Comparison of ENCODE assay signal across 8 mouse cellular contexts in the genomic region with DNA sequence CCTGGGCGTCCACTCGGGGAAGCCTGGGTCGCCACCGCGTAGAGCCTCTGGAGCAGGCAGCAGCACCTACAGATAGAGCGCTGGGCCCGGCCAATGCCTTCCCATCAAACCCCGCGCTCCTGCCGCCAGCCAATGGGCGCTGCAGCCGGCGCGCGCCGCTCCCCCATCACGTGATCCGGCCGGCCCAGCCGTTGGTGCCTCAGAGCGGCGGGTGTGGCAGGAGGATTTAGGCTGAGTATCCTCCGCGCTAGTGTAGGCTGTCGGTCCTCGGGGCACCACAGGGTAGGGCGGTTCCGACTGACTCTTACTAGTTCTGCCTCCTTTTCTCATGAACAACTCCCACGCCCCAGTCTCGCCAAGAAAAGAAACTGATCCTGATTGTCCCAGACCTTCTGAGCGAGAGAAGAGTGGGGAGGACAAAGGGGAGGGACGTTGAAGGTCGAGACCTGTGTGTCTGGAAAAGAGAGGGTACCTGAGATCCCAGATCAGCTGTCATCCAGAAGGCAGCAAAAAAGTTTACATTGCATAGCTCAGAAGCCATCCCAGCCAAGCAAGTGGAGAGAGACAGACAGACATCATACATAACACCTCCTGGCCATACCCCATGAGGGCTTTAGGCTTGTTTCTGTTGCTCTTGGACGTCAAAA. TPM values are rescaled to one million over a fixed set of nuclear protein-coding genes. Genes with fewer than 3 reads are reported as not detected.
DNase-seq lines count a peak whose midpoint lies in the region; ATAC-seq and TF ChIP-seq lines count a peak whose summit lies in the region.

A gene (minus strand): TSS at position 593 of the 647 bp plus-strand sequence.

- no peaks in the 10 kb centered on the region for H3K36me3 ChIP-seq in ES-E14 (ENCODE audit: control insufficient read depth, insufficient read depth, low read length, poor library complexity, severe bottlenecking)
- H3K36me3 ChIP-seq in forebrain, embryonic 15.5 days: no peaks in the 10 kb centered on the region
- no peaks in the 10 kb centered on the region for H3K36me3 ChIP-seq in lung, embryonic 15.5 days

- ATAC-seq in forebrain, embryonic 15.5 days (replicated peaks): peak; percentile 100
- peak; percentile 99 for ATAC-seq in lung, embryonic 15.5 days (ENCODE audit: borderline replicate concordance, extremely low read depth, low FRiP score, low TSS enrichment)

- intact Hi-C loops in heart, postnatal 25 days (cut with DNase I): no loop called here

- peak; percentile 82 for DNase-seq in ES-E14 (ENCODE audit: low read depth, low spot score)
- peak; percentile 93 for DNase-seq in cerebellum, adult 11-12 months
- DNase-seq in heart, postnatal 25 days (ENCODE audit: low spot score): peak; percentile 86
- peak; percentile 83 to 92 for DNase-seq in layer of hippocampus, adult 8-10 months (ENCODE audit: low spot score in 2 of 2)
- DNase-seq in ovary, adult 18-20 months (ENCODE audit: low spot score): peak; percentile 90
- DNase-seq in thymus, postnatal 0 days (ENCODE audit: low spot score): peak; percentile 92

- H3K4me3 ChIP-seq in ES-E14 (ENCODE audit: insufficient read depth in 1 of 2, low read depth in 1 of 2, low read length in 2 of 2, poor library complexity in 1 of 2, severe bottlenecking in 1 of 2): peak within 1 kb of the TSS; percentile 78 to 80
- H3K4me3 ChIP-seq in forebrain, embryonic 15.5 days: peak within 1 kb of the TSS; percentile 87
- H3K4me3 ChIP-seq in lung, embryonic 15.5 days: peak within 1 kb of the TSS; percentile 99

- in situ Hi-C loops in ES-E14 (cut with MboI; ENCODE audit: low sequenced_read_pairs in 2 of 2, unreplicated experiment in 2 of 2): no loop called here

- under 1% methylated on average over 34 of the region's 34 CpGs for WGBS in forebrain, embryonic 15.5 days
- WGBS in lung, embryonic 15.5 days: under 1% methylated on average over 34 of the region's 34 CpGs

- 0 out of 2 replicates have a peak within 1 kb of the TSS, but pooled peaks have one; percentile 19 for H3K27ac ChIP-seq in ES-E14 (ENCODE audit: insufficient read depth, low read depth, low read length, poor library complexity, severe bottlenecking)
- H3K27ac ChIP-seq in forebrain, embryonic 15.5 days (replicated peaks): peak within 1 kb of the TSS; percentile 86
- H3K27ac ChIP-seq in lung, embryonic 15.5 days: peak within 1 kb of the TSS; percentile 80

- no peaks in the 10 kb centered on the region for H3K27me3 ChIP-seq in forebrain, embryonic 15.5 days
- no peaks in the 10 kb centered on the region for H3K27me3 ChIP-seq in lung, embryonic 15.5 days

- peak within 1 kb of the TSS; percentile 85 for H3K4me2 ChIP-seq in forebrain, embryonic 15.5 days (replicated peaks)
- peak within 1 kb of the TSS; percentile 83 for H3K4me2 ChIP-seq in lung, embryonic 15.5 days

- no peaks in the 10 kb centered on the region; a peak in 1 of 4 replicates for H3K4me1 ChIP-seq in ES-E14 (ENCODE audit: control insufficient read depth in 2 of 2, insufficient read depth in 2 of 2, low read length in 2 of 2, poor library complexity in 1 of 2)
- peaks cover 22% of the 10 kb centered on the region for H3K4me1 ChIP-seq in forebrain, embryonic 15.5 days
- peaks cover 12% of the 10 kb centered on the region for H3K4me1 ChIP-seq in lung, embryonic 15.5 days

- no peaks in the 10 kb centered on the region for H3K9me3 ChIP-seq in ES-E14 (ENCODE audit: control insufficient read depth, insufficient read depth, low read depth, low read length)
- no peaks in the 10 kb centered on the region for H3K9me3 ChIP-seq in forebrain, embryonic 15.5 days
- H3K9me3 ChIP-seq in lung, embryonic 15.5 days: no peaks in the 10 kb centered on the region

- H3K9ac ChIP-seq in ES-E14 (ENCODE audit: insufficient read depth, low read depth, low read length, poor library complexity, severe bottlenecking): peak within 1 kb of the TSS; percentile 88
- peak within 1 kb of the TSS; percentile 96 for H3K9ac ChIP-seq in forebrain, embryonic 15.5 days (replicated peaks)
- H3K9ac ChIP-seq in lung, embryonic 15.5 days: peak within 1 kb of the TSS; percentile 97

TF ChIP-seq in ES-E14, 5 proteins besides CTCF, POLR2A, EP300 and RAD21:
- TF ChIP-seq HCFC1 (IDR thresholded peaks at IDR 0.05; ENCODE audit: borderline replicate concordance, insufficient read depth, low read length) (peak; percentile 33; the same call in 1 of the 2 replicates), MAFK (IDR thresholded peaks at IDR 0.05; ENCODE audit: insufficient read depth, low read depth, low read length) (no peak), ZNF384 (IDR thresholded peaks at IDR 0.05; ENCODE audit: low read depth, low read length) (no peak)

RNA-seq across cellular contexts. Expression of the gene that starts here (rescaled TPM):
- total RNA-seq in ES-E14 (2012; rRNA removed): 33.6 and 36.1 TPM in 2 replicates
- 46.8 and 48.3 TPM in 2 replicates for polyA plus RNA-seq in forebrain, embryonic 15.5 days (2015; fragmentation: Nextera tagmentation; extraction: Ambion mirVana)
- total RNA-seq in heart, postnatal 25 days (2021): 10 to 100 TPM; 17.9 to 20.9 TPM
- 10 to 100 TPM; 49.6 to 66.6 (median 60.5) TPM for total RNA-seq in layer of hippocampus, adult 8-10 months (2022)
- 22.4 and 23.6 TPM in 2 replicates for polyA plus RNA-seq in lung, embryonic 15.5 days (2015; fragmentation: Nextera tagmentation; extraction: Ambion mirVana)
- 26.0 and 32.7 TPM in 2 replicates for polyA plus RNA-seq in thymus, postnatal 0 days (2015; fragmentation: Nextera tagmentation; extraction: Ambion mirVana)

Comparison
In these comparisons a context has a peak if more than half of its experiments do, and no peak if none do; other contexts are left out.
1. Peak in every context shown above with its lines: DNase-seq, ATAC-seq, H3K4me3 ChIP-seq and H3K27ac ChIP-seq.
2. H3K27ac ChIP-seq: peak in every context shown above with its lines; median percentile 86 in forebrain, embryonic 15.5 days; 80 in lung, embryonic 15.5 days; 19 in ES-E14.